Mouse (Mus musculus): ENCODE data around the gene P2rx1. TPM values are rescaled to one million over a fixed set of nuclear protein-coding genes. Genes with fewer than 3 reads are reported as not detected.
A peak's percentile ranks its signal among the peaks of the same experiment; 100 is the strongest.

P2rx1 gene
- total RNA-seq, 2 experiments from 2014 or later, result 1.8 TPM; not detected in 1

GRCm38 (mm10) chr11:73018471-73019146 lies 19.7 kb downstream of the P2rx1 start, which contains the start of gene Camkk1:
Gene Camkk1, plus strand, starts transcription at chr11:73019008.
- ATAC-seq (replicated peaks; ENCODE audit: low FRiP score, low TSS enrichment, poor library complexity, severe bottlenecking), result peak; percentile 97

GRCm38 (mm10) chr11:73019147-73019795 lies 20.4 kb downstream of the P2rx1 start:
- peak; percentile 38 for ATAC-seq (replicated peaks; ENCODE audit: low FRiP score, low TSS enrichment, poor library complexity, severe bottlenecking)

- ATAC-seq (replicated peaks; ENCODE audit: low FRiP score, low TSS enrichment, poor library complexity, severe bottlenecking), result no peak
Measured at GRCm38 (mm10) chr11:73020953-73021800, 22.3 kb downstream of the P2rx1 start.

GRCm38 (mm10) chr11:73023099-73023498 lies 24.2 kb downstream of the P2rx1 start:
- ATAC-seq (replicated peaks; ENCODE audit: low FRiP score, low TSS enrichment, poor library complexity, severe bottlenecking), result no peak

GRCm38 (mm10) chr11:73023827-73024226 lies 24.9 kb downstream of the P2rx1 start:
- no peak for ATAC-seq (replicated peaks; ENCODE audit: low FRiP score, low TSS enrichment, poor library complexity, severe bottlenecking)

- 0 out of 2 replicates have a peak, but pooled peaks have one; percentile 47 for ATAC-seq (replicated peaks; ENCODE audit: low FRiP score, low TSS enrichment, poor library complexity, severe bottlenecking)
Measured at GRCm38 (mm10) chr11:73024236-73024904, 25.5 kb downstream of the P2rx1 start.

- no peak for ATAC-seq (replicated peaks; ENCODE audit: low FRiP score, low TSS enrichment, poor library complexity, severe bottlenecking)
Measured at GRCm38 (mm10) chr11:73026961-73027360, 28.1 kb downstream of the P2rx1 start.

- peak; percentile 96 for ATAC-seq (replicated peaks; ENCODE audit: low FRiP score, low TSS enrichment, poor library complexity, severe bottlenecking)
Measured at GRCm38 (mm10) chr11:73030821-73031498, 32.1 kb downstream of the P2rx1 start.

- ATAC-seq (replicated peaks; ENCODE audit: low FRiP score, low TSS enrichment, poor library complexity, severe bottlenecking), result no peak
Measured at GRCm38 (mm10) chr11:73031536-73031935, 32.6 kb downstream of the P2rx1 start.

- no peak for ATAC-seq (replicated peaks; ENCODE audit: low FRiP score, low TSS enrichment, poor library complexity, severe bottlenecking)
Measured at GRCm38 (mm10) chr11:73036077-73036476, 37.2 kb downstream of the P2rx1 start.

GRCm38 (mm10) chr11:73036889-73037288 lies 38.0 kb downstream of the P2rx1 start:
- ATAC-seq (replicated peaks; ENCODE audit: low FRiP score, low TSS enrichment, poor library complexity, severe bottlenecking), result 0 out of 2 replicates have a peak, but pooled peaks have one; percentile 15

GRCm38 (mm10) chr11:73037691-73038090 lies 38.8 kb downstream of the P2rx1 start:
- ATAC-seq (replicated peaks; ENCODE audit: low FRiP score, low TSS enrichment, poor library complexity, severe bottlenecking), result no peak

- peak; percentile 73 for ATAC-seq (replicated peaks; ENCODE audit: low FRiP score, low TSS enrichment, poor library complexity, severe bottlenecking)
Measured at GRCm38 (mm10) chr11:73039102-73039799, 40.3 kb downstream of the P2rx1 start.

- no peak for ATAC-seq (replicated peaks; ENCODE audit: low FRiP score, low TSS enrichment, poor library complexity, severe bottlenecking)
Measured at GRCm38 (mm10) chr11:73044229-73044755, 45.4 kb downstream of the P2rx1 start.

- ATAC-seq (replicated peaks; ENCODE audit: low FRiP score, low TSS enrichment, poor library complexity, severe bottlenecking), result 0 out of 2 replicates have a peak, but pooled peaks have one; percentile 32
Measured at GRCm38 (mm10) chr11:73044789-73045188, 45.9 kb downstream of the P2rx1 start.

GRCm38 (mm10) chr11:73047542-73047996 lies 48.7 kb downstream of the P2rx1 start, which contains the start of gene Ncbp3:
Gene Ncbp3, plus strand, starts transcription at chr11:73047783.
- ATAC-seq (replicated peaks; ENCODE audit: low FRiP score, low TSS enrichment, poor library complexity, severe bottlenecking), result peak; percentile 93

- peak; percentile 54 for ATAC-seq (replicated peaks; ENCODE audit: low FRiP score, low TSS enrichment, poor library complexity, severe bottlenecking)
Measured at GRCm38 (mm10) chr11:73048030-73048876, 49.4 kb downstream of the P2rx1 start.
